Mouse (Mus musculus): Measurements from ENCODE around the gene Dlg2. TPM values are rescaled to one million over a fixed set of nuclear protein-coding genes. Genes with fewer than 3 reads are reported as not detected.
A peak's percentile ranks its signal among the peaks of the same experiment; 100 is the strongest.

Gene Dlg2
- polyA plus RNA-seq, 1 experiment from 2014 or later, result 1.3 TPM

GRCm38 (mm10) chr7:92213751-92214150 is 1737.3 kb downstream of the Dlg2 start:
- no peak for DNase-seq (ENCODE audit: low spot score)
- no peaks in the 10 kb centered on the region for H3K27me3 ChIP-seq (replicated peaks; ENCODE audit: low read depth, poor library complexity, severe bottlenecking)
- no peaks in the 10 kb centered on the region for H3K36me3 ChIP-seq (replicated peaks)
- H3K27ac ChIP-seq (replicated peaks), result no peak overlapping the region
- 86% methylated on average over 5 of the region's 5 CpGs for WGBS
- H3K4me1 ChIP-seq, result no peaks in the 10 kb centered on the region
- no peak overlapping the region for H3K4me3 ChIP-seq
- H3K9me3 ChIP-seq, result no peaks in the 10 kb centered on the region

DNA sequence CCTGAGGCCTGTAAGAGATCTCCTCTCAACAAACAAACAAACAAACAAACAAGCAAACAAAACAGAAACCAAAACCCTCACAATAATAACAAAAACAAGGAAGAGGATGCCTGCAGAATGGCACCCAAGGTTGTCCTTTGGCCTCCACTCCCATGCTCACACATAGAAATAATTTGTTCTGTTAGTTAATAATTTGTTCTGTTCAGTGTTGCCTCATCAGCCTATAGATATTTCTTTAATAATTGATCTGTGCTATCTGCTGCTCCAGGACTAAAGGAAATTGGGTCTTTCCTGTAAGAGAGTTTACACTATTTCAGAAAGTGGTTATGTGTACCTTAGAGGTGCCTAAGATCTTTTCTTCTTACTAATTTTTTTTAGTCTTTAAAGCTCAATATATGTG is 1741.7 kb downstream of the Dlg2 start:
- Histone ChIP-seq H3K4me1 (no peaks in the 10 kb centered on the region), H3K4me3 (no peak overlapping the region), H3K9me3 (no peaks in the 10 kb centered on the region), H3K27ac (replicated peaks) (no peak overlapping the region), H3K36me3 (replicated peaks) (no peaks in the 10 kb centered on the region), H3K27me3 (replicated peaks; ENCODE audit: low read depth, poor library complexity, severe bottlenecking) (no peaks in the 10 kb centered on the region)
- no peak for DNase-seq (ENCODE audit: low spot score)

GRCm38 (mm10) chr7:92220619-92221018 is 1744.1 kb downstream of the Dlg2 start:
- H3K27me3 ChIP-seq (replicated peaks; ENCODE audit: low read depth, poor library complexity, severe bottlenecking), result no peaks in the 10 kb centered on the region
- no peaks in the 10 kb centered on the region for H3K9me3 ChIP-seq
- no peak overlapping the region for H3K27ac ChIP-seq (replicated peaks)
- H3K36me3 ChIP-seq (replicated peaks), result no peaks in the 10 kb centered on the region
- no peak overlapping the region for H3K4me3 ChIP-seq
- no peaks in the 10 kb centered on the region for H3K4me1 ChIP-seq
- no peak for DNase-seq (ENCODE audit: low spot score)

GRCm38 (mm10) chr7:92234476-92235202 is 1758.2 kb downstream of the Dlg2 start:
- Histone ChIP-seq H3K36me3 (replicated peaks) (no peaks in the 10 kb centered on the region), H3K4me3 (peak overlapping the region; percentile 45; the same call in 1 of the 2 replicates), H3K27me3 (replicated peaks; ENCODE audit: low read depth, poor library complexity, severe bottlenecking) (no peaks in the 10 kb centered on the region)

GRCm38 (mm10) chr7:92235541-92236031 is 1759.1 kb downstream of the Dlg2 start:
- Histone ChIP-seq H3K27ac (replicated peaks) (peak overlapping the region; percentile 69), H3K4me3 (peak overlapping the region; percentile 45), H3K9me3 (no peaks in the 10 kb centered on the region), H3K36me3 (replicated peaks) (no peaks in the 10 kb centered on the region), H3K4me1 (peaks cover 20% of the 10 kb centered on the region), H3K27me3 (replicated peaks; ENCODE audit: low read depth, poor library complexity, severe bottlenecking) (no peaks in the 10 kb centered on the region)
- WGBS, result 33% methylated on average over 12 of the region's 12 CpGs
- peak; percentile 33 for DNase-seq (ENCODE audit: low spot score)

More at GRCm38 (mm10) chr7:92234476-92235202, 1758.2 kb downstream of the Dlg2 start:
- no peak for DNase-seq (ENCODE audit: low spot score)
- 72% methylated on average over 11 of the region's 11 CpGs for WGBS
- H3K27ac ChIP-seq (replicated peaks), result no peak overlapping the region
- peaks cover 20% of the 10 kb centered on the region for H3K4me1 ChIP-seq
- no peaks in the 10 kb centered on the region for H3K9me3 ChIP-seq

DNA sequence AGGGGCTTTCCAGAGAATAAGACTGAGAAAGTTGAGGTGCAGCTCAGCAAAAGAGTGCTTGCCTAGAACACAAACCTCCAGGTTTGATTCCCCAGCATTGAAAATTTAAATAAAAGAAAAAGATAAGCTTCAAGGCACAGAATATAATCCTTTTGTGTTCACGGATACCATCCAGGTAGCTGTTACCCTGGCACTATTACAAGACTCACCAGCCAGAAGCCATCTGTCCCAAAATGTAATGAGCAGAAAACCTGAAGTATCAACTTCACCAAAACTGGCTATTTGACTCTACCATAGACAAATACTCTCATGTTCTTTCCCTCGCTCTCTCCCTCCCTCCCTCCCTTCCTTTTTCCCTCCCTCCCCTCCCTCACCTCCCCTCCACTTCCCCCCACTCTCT is 1764.4 kb downstream of the Dlg2 start:
- WGBS, result 84% methylated on average over 2 of the region's 2 CpGs
- no peaks in the 10 kb centered on the region for H3K27me3 ChIP-seq (replicated peaks; ENCODE audit: low read depth, poor library complexity, severe bottlenecking)

GRCm38 (mm10) chr7:92247594-92247993 is 1771.1 kb downstream of the Dlg2 start:
- H3K4me1 ChIP-seq, result no peaks in the 10 kb centered on the region
- no peaks in the 10 kb centered on the region for H3K27me3 ChIP-seq (replicated peaks; ENCODE audit: low read depth, poor library complexity, severe bottlenecking)
- H3K36me3 ChIP-seq (replicated peaks), result no peaks in the 10 kb centered on the region
- no peak overlapping the region for H3K4me3 ChIP-seq
- no peaks in the 10 kb centered on the region for H3K9me3 ChIP-seq
- H3K27ac ChIP-seq (replicated peaks), result no peak overlapping the region
- 89% methylated on average over 3 of the region's 3 CpGs for WGBS
- no peak for DNase-seq (ENCODE audit: low spot score)

More for the DNA sequence above, 1764.4 kb downstream of the Dlg2 start:
- Histone ChIP-seq H3K9me3 (no peaks in the 10 kb centered on the region), H3K4me1 (peaks cover 8% of the 10 kb centered on the region), H3K36me3 (replicated peaks) (no peaks in the 10 kb centered on the region), H3K4me3 (no peak overlapping the region), H3K27ac (replicated peaks) (no peak overlapping the region)
- DNase-seq (ENCODE audit: low spot score), result no peak

DNA sequence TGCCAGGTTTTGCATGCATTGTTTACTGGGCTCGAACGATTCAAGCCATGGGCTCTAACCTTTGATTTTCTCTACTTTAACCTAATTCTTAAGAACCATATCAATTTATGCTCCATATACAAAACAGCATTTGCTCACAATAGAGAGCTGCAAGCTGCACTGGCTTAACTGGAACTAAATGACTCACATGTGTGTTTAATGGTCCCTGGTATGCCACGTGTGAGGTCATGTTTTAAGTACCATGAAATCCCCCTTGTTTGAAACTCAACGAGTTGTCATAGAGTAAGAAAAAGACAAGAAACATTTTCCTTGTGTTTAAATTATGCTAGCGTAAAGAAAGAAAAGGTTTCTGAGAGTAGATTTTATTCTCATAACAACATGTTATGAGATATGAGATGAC is 1772.1 kb downstream of the Dlg2 start:
- Histone ChIP-seq H3K36me3 (replicated peaks) (no peaks in the 10 kb centered on the region), H3K4me3 (no peak overlapping the region), H3K4me1 (no peaks in the 10 kb centered on the region), H3K27me3 (replicated peaks; ENCODE audit: low read depth, poor library complexity, severe bottlenecking) (no peaks in the 10 kb centered on the region), H3K9me3 (no peaks in the 10 kb centered on the region), H3K27ac (replicated peaks) (no peak overlapping the region)
- no peak for DNase-seq (ENCODE audit: low spot score)
- 70% methylated on average over 5 of the region's 5 CpGs for WGBS

- Histone ChIP-seq H3K4me1 (peaks cover 10% of the 10 kb centered on the region), H3K27ac (replicated peaks) (no peak overlapping the region), H3K36me3 (replicated peaks) (no peaks in the 10 kb centered on the region), H3K9me3 (no peaks in the 10 kb centered on the region), H3K4me3 (no peak overlapping the region), H3K27me3 (replicated peaks; ENCODE audit: low read depth, poor library complexity, severe bottlenecking) (no peaks in the 10 kb centered on the region)
- no peak for DNase-seq (ENCODE audit: low spot score)
- WGBS, result 85% methylated on average over 4 of the region's 4 CpGs
Observed at GRCm38 (mm10) chr7:92258148-92258547, 1781.7 kb downstream of the Dlg2 start.

- Histone ChIP-seq H3K4me3 (no peak overlapping the region), H3K9me3 (no peaks in the 10 kb centered on the region), H3K27me3 (replicated peaks; ENCODE audit: low read depth, poor library complexity, severe bottlenecking) (no peaks in the 10 kb centered on the region), H3K36me3 (replicated peaks) (no peaks in the 10 kb centered on the region), H3K27ac (replicated peaks) (no peak overlapping the region), H3K4me1 (peaks cover 10% of the 10 kb centered on the region)
- WGBS, result 85% methylated on average over 3 of the region's 3 CpGs
- DNase-seq (ENCODE audit: low spot score), result no peak
Observed at GRCm38 (mm10) chr7:92258701-92259100, 1782.2 kb downstream of the Dlg2 start.

GRCm38 (mm10) chr7:92264325-92264724 is 1787.9 kb downstream of the Dlg2 start:
- Histone ChIP-seq H3K9me3 (no peaks in the 10 kb centered on the region), H3K36me3 (replicated peaks) (no peaks in the 10 kb centered on the region), H3K27ac (replicated peaks) (no peak overlapping the region), H3K27me3 (replicated peaks; ENCODE audit: low read depth, poor library complexity, severe bottlenecking) (no peaks in the 10 kb centered on the region), H3K4me3 (no peak overlapping the region), H3K4me1 (0 out of 2 replicates have a peak, but pooled peaks cover 3% of the 10 kb centered on the region)
- 77% methylated on average over 3 of the region's 3 CpGs for WGBS
- DNase-seq (ENCODE audit: low spot score), result no peak

- no peaks in the 10 kb centered on the region for H3K36me3 ChIP-seq (replicated peaks)
- H3K9me3 ChIP-seq, result no peaks in the 10 kb centered on the region
- DNase-seq (ENCODE audit: low spot score), result no peak
- no peak overlapping the region for H3K27ac ChIP-seq (replicated peaks)
- 0 out of 2 replicates have a peak, but pooled peaks cover 3% of the 10 kb centered on the region for H3K4me1 ChIP-seq
- H3K4me3 ChIP-seq, result no peak overlapping the region
- H3K27me3 ChIP-seq (replicated peaks; ENCODE audit: low read depth, poor library complexity, severe bottlenecking), result no peaks in the 10 kb centered on the region
Observed at GRCm38 (mm10) chr7:92264964-92265363, 1788.5 kb downstream of the Dlg2 start.

DNA sequence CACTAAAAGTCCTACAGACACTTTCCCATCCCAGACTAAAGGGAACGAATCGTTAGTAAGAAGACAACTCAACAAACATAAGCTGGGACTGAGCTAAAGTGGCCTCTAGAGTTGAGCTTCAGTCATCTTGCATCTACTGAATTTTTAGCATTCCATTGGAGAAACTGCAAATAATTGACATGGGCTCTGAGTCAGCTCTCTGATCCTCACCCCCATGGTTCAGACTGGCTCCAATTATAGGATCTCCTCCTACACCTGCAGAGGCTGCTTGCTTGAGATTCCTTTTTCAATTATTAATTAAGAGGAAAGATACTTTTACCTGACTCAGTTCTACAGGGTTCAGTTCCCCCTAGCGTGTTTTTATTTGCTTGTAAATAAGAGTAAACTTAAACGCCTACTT is 1798.9 kb downstream of the Dlg2 start:
- Histone ChIP-seq H3K9me3 (no peaks in the 10 kb centered on the region), H3K36me3 (replicated peaks) (no peaks in the 10 kb centered on the region), H3K27ac (replicated peaks) (no peak overlapping the region), H3K27me3 (replicated peaks; ENCODE audit: low read depth, poor library complexity, severe bottlenecking) (no peaks in the 10 kb centered on the region), H3K4me1 (peaks cover 5% of the 10 kb centered on the region), H3K4me3 (no peak overlapping the region)
- 84% methylated on average over 4 of the region's 4 CpGs for WGBS
- no peak for DNase-seq (ENCODE audit: low spot score)

Data from embryonic facial prominence, embryonic 10.5 days (tissue).